Mouse (Mus musculus) liver, embryonic 16.5 days (tissue): ENCODE measurements around the gene Wdr81. TPM values are rescaled to one million over a fixed set of nuclear protein-coding genes. Genes with fewer than 3 reads are reported as not detected.

Experiments used
- ATAC-seq: fragments of 200-750 bp; cut with Nextera tagmentation; 2 replicates; pipeline ENCODE4 v1.8.0; 2017; ENCODE audit warnings: low read depth, mild to moderate bottlenecking, moderate number of reproducible peaks, moderate library complexity
- H3K27ac ChIP-seq: fragments of 300-500 bp; sonication (generic); 2 replicates; pipeline ENCODE4 v1.5.1; 2014; ENCODE audit warnings: mild to moderate bottlenecking, low read length
- H3K27me3 ChIP-seq: fragments of 300-500 bp; sonication (generic); 2 replicates; pipeline ENCODE4 v1.6.1; 2014; ENCODE audit warnings: low read depth, low read length, mixed read lengths; ENCODE audit not compliant: control insufficient read depth, insufficient read depth
- H3K36me3 ChIP-seq: fragments of 300-500 bp; sonication (generic); 2 replicates; pipeline ENCODE4 v1.6.1; 2014; ENCODE audit warnings: mild to moderate bottlenecking; ENCODE audit not compliant: control insufficient read depth, insufficient read depth
- H3K4me1 ChIP-seq: fragments of 300-500 bp; sonication (generic); 2 replicates; pipeline ENCODE4 v1.6.1; 2014; ENCODE audit warnings: low read depth, low read length, mixed read lengths; ENCODE audit not compliant: control insufficient read depth
- H3K4me2 ChIP-seq: fragments of 300-500 bp; sonication (generic); 2 replicates; pipeline ENCODE4 v1.6.1; 2014; ENCODE audit warnings: low read depth, low read length, mixed read lengths
- H3K4me3 ChIP-seq: fragments of 300-500 bp; sonication (generic); 2 replicates; pipeline ENCODE4 v1.5.1; 2014; ENCODE audit warnings: low read depth, mild to moderate bottlenecking, low read length
- H3K9ac ChIP-seq: fragments of 300-500 bp; sonication (generic); 2 replicates; pipeline ENCODE4 v1.6.1; 2014; ENCODE audit warnings: low read depth, low read length
- H3K9me3 ChIP-seq: fragments of 300-500 bp; sonication (generic); replicated peaks from 2 replicates; pipeline ENCODE4 v1.6.1; 2016; ENCODE audit warnings: low read length; ENCODE audit not compliant: control insufficient read depth
- WGBS: fragments of 180-500 bp; shearing (Covaris S2); extraction: QIAGEN DNeasy Blood & Tissue Kit; methylation state at CpG from one replicate; pipeline ENCODE4 v1.1.7; 2014; ENCODE audit not compliant: insufficient replicate concordance; 5-methylcytosine and 5-hydroxymethylcytosine counted together
- polyA plus RNA-seq: library from polyadenylated mRNA; unstranded; fragments of >200 nt; fragmentation: Nextera tagmentation; extraction: Ambion mirVana; gene quantifications from 2 replicates; pipeline ENCODE4 v1.2.1, GENCODE M21; 2015

Wdr81 gene
- polyA plus RNA-seq, 1 experiment from 2014 or later: 24.9 TPM

GRCm38 (mm10) chr11:75449695-75450094 lies 4.8 kb downstream of the Wdr81 start:
- peak overlapping the region; percentile 70 for H3K9ac ChIP-seq
- peak; percentile 76 for ATAC-seq

GRCm38 (mm10) chr11:75448575-75448974 lies 5.9 kb downstream of the Wdr81 start:
- WGBS: 43% methylated on average over 3 of the region's 3 CpGs
- Histone ChIP-seq H3K36me3 (peaks cover 54% of the 10 kb centered on the region), H3K4me1 (peaks cover 68% of the 10 kb centered on the region), H3K4me3 (peak overlapping the region; percentile 59), H3K27me3 (no peaks in the 10 kb centered on the region), H3K27ac (peak overlapping the region; percentile 93), H3K4me2 (peak overlapping the region; percentile 80), H3K9ac (peak overlapping the region; percentile 70), H3K9me3 (no peaks in the 10 kb centered on the region)
- no peak for ATAC-seq

More at GRCm38 (mm10) chr11:75449695-75450094, 4.8 kb downstream of the Wdr81 start:
- peaks cover 72% of the 10 kb centered on the region for H3K4me1 ChIP-seq
- no peaks in the 10 kb centered on the region for H3K9me3 ChIP-seq
- H3K4me2 ChIP-seq: peak overlapping the region; percentile 80
- peak overlapping the region; percentile 93 for H3K27ac ChIP-seq
- 28% methylated on average over 7 of the region's 7 CpGs for WGBS
- H3K4me3 ChIP-seq: peak overlapping the region; percentile 59
- no peaks in the 10 kb centered on the region for H3K27me3 ChIP-seq
- peaks cover 42% of the 10 kb centered on the region for H3K36me3 ChIP-seq

- Histone ChIP-seq H3K27ac (peak overlapping the region; percentile 83), H3K4me3 (no peak overlapping the region), H3K9me3 (no peaks in the 10 kb centered on the region), H3K4me1 (peaks cover 27% of the 10 kb centered on the region), H3K36me3 (peaks cover 72% of the 10 kb centered on the region), H3K9ac (no peak overlapping the region), H3K4me2 (no peak overlapping the region), H3K27me3 (no peaks in the 10 kb centered on the region)
- peak; percentile 83 for ATAC-seq
- 74% methylated on average over 8 of the region's 8 CpGs for WGBS
Measured at GRCm38 (mm10) chr11:75443711-75444110, 10.8 kb downstream of the Wdr81 start.

GRCm38 (mm10) chr11:75441601-75442000 lies 12.9 kb downstream of the Wdr81 start:
- WGBS: 92% methylated on average over 16 of the region's 16 CpGs
- peaks cover 54% of the 10 kb centered on the region for H3K36me3 ChIP-seq
- H3K27ac ChIP-seq: no peak overlapping the region
- no peaks in the 10 kb centered on the region for H3K9me3 ChIP-seq
- no peak overlapping the region for H3K4me2 ChIP-seq
- ATAC-seq: no peak
- no peak overlapping the region for H3K9ac ChIP-seq
- peaks cover 11% of the 10 kb centered on the region for H3K4me1 ChIP-seq
- no peak overlapping the region for H3K4me3 ChIP-seq
- H3K27me3 ChIP-seq: no peaks in the 10 kb centered on the region

- Histone ChIP-seq H3K9me3 (no peaks in the 10 kb centered on the region), H3K36me3 (peaks cover 48% of the 10 kb centered on the region)
Measured at GRCm38 (mm10) chr11:75441034-75441433, 13.5 kb downstream of the Wdr81 start.

GRCm38 (mm10) chr11:75439951-75440350 lies 14.6 kb downstream of the Wdr81 start:
- peak overlapping the region; percentile 14; the same call in 1 of the 2 replicates for H3K4me2 ChIP-seq
- peak overlapping the region; percentile 69 for H3K27ac ChIP-seq
- peaks cover 11% of the 10 kb centered on the region for H3K4me1 ChIP-seq
- H3K9ac ChIP-seq: no peak overlapping the region
- H3K36me3 ChIP-seq: peaks cover 44% of the 10 kb centered on the region
- H3K27me3 ChIP-seq: no peaks in the 10 kb centered on the region
- no peak overlapping the region for H3K4me3 ChIP-seq
- no peaks in the 10 kb centered on the region for H3K9me3 ChIP-seq
- ATAC-seq: no peak
- WGBS: 75% methylated on average over 3 of the region's 3 CpGs

More at GRCm38 (mm10) chr11:75441034-75441433, 13.5 kb downstream of the Wdr81 start:
- Histone ChIP-seq H3K4me1 (peaks cover 11% of the 10 kb centered on the region), H3K27ac (no peak overlapping the region), H3K4me3 (no peak overlapping the region), H3K4me2 (no peak overlapping the region), H3K9ac (no peak overlapping the region), H3K27me3 (no peaks in the 10 kb centered on the region)
- WGBS: 80% methylated on average over 7 of the region's 7 CpGs
- no peak for ATAC-seq

GRCm38 (mm10) chr11:75439363-75439762 lies 15.2 kb downstream of the Wdr81 start, which contains the start of gene Serpinf2:
TSS of gene Serpinf2 (minus strand) at chr11:75439591.
- H3K36me3 ChIP-seq: peaks cover 42% of the 10 kb centered on the region
- H3K27ac ChIP-seq: peak within 1 kb of the TSS; percentile 69
- 0 out of 2 replicates have a peak, but pooled peaks cover under 1% of the 10 kb centered on the region for H3K9me3 ChIP-seq
- H3K4me2 ChIP-seq: peak within 1 kb of the TSS; percentile 14; the same call in 1 of the 2 replicates
- H3K4me1 ChIP-seq: peaks cover 5% of the 10 kb centered on the region
- H3K27me3 ChIP-seq: no peaks in the 10 kb centered on the region
- peak within 1 kb of the TSS; percentile 44 for H3K9ac ChIP-seq
- WGBS: 67% methylated on average over 6 of the region's 6 CpGs
- peak within 1 kb of the TSS; percentile 47 for H3K4me3 ChIP-seq
- peak; percentile 71 for ATAC-seq

- 82% methylated on average over 3 of the region's 3 CpGs for WGBS
- Histone ChIP-seq H3K27me3 (no peaks in the 10 kb centered on the region), H3K4me3 (peak overlapping the region; percentile 47), H3K36me3 (peaks cover 37% of the 10 kb centered on the region), H3K27ac (peak overlapping the region; percentile 64), H3K9ac (peak overlapping the region; percentile 44), H3K9me3 (0 out of 2 replicates have a peak, but pooled peaks cover 3% of the 10 kb centered on the region), H3K4me1 (peaks cover 3% of the 10 kb centered on the region), H3K4me2 (no peak overlapping the region)
- ATAC-seq: no peak
Measured at GRCm38 (mm10) chr11:75438804-75439203, 15.7 kb downstream of the Wdr81 start.

GRCm38 (mm10) chr11:75438194-75438593 lies 16.3 kb downstream of the Wdr81 start:
- H3K4me2 ChIP-seq: peak overlapping the region; percentile 16; the same call in 1 of the 2 replicates
- peaks cover 3% of the 10 kb centered on the region for H3K4me1 ChIP-seq
- no peaks in the 10 kb centered on the region for H3K27me3 ChIP-seq
- peak overlapping the region; percentile 64 for H3K27ac ChIP-seq
- ATAC-seq: no peak
- 0 out of 2 replicates have a peak, but pooled peaks cover 3% of the 10 kb centered on the region for H3K9me3 ChIP-seq
- peak overlapping the region; percentile 47 for H3K4me3 ChIP-seq
- H3K9ac ChIP-seq: peak overlapping the region; percentile 44
- peaks cover 34% of the 10 kb centered on the region for H3K36me3 ChIP-seq
- 67% methylated on average over 13 of the region's 13 CpGs for whole genome bisulfite sequencing
